Mouse (Mus musculus): Measurements from ENCODE around the gene Plcxd2. TPM values are rescaled to one million over a fixed set of nuclear protein-coding genes. Genes with fewer than 3 reads are reported as not detected.

The Plcxd2 gene
- polyA plus RNA-seq, 1 experiment from 2014 or later: 16.6 TPM

- no peak for ATAC-seq
- Histone ChIP-seq H3K27ac (ENCODE audit: low read depth, low read length) (no peak overlapping the region), H3K4me2 (ENCODE audit: low read length) (no peak overlapping the region), H3K27me3 (replicated peaks; ENCODE audit: control insufficient read depth, insufficient read depth, low read length) (no peaks in the 10 kb centered on the region), H3K9me3 (ENCODE audit: control insufficient read depth, low read length) (no peaks in the 10 kb centered on the region), H3K9ac (ENCODE audit: low read depth, low read length) (no peak overlapping the region), H3K4me1 (ENCODE audit: control insufficient read depth, insufficient read depth, low read depth, low read length) (no peaks in the 10 kb centered on the region), H3K36me3 (ENCODE audit: control insufficient read depth, insufficient read depth, low read length) (no peaks in the 10 kb centered on the region), H3K4me3 (ENCODE audit: low read length) (no peak overlapping the region)
- 53% methylated on average over 5 of the region's 5 CpGs for WGBS
Observed at GRCm38 (mm10) chr16:45952501-45952900, 57.5 kb downstream of the Plcxd2 start.

- Histone ChIP-seq H3K4me2 (ENCODE audit: low read length) (no peak overlapping the region), H3K4me1 (ENCODE audit: control insufficient read depth, insufficient read depth, low read depth, low read length) (no peaks in the 10 kb centered on the region), H3K9ac (ENCODE audit: low read depth, low read length) (no peak overlapping the region), H3K9me3 (ENCODE audit: control insufficient read depth, low read length) (no peaks in the 10 kb centered on the region), H3K4me3 (ENCODE audit: low read length) (no peak overlapping the region), H3K27me3 (replicated peaks; ENCODE audit: control insufficient read depth, insufficient read depth, low read length) (no peaks in the 10 kb centered on the region), H3K27ac (ENCODE audit: low read depth, low read length) (no peak overlapping the region), H3K36me3 (ENCODE audit: control insufficient read depth, insufficient read depth, low read length) (no peaks in the 10 kb centered on the region)
- no peak for ATAC-seq
- 90% methylated on average over 2 of the region's 2 CpGs for WGBS
Observed at GRCm38 (mm10) chr16:45952035-45952434, 58.0 kb downstream of the Plcxd2 start.

GRCm38 (mm10) chr16:45946335-45946734 lies 63.7 kb downstream of the Plcxd2 start:
- H3K4me2 ChIP-seq (ENCODE audit: low read length): no peak overlapping the region
- 94% methylated on average over 2 of the region's 2 CpGs for WGBS
- H3K27ac ChIP-seq (ENCODE audit: low read depth, low read length): no peak overlapping the region
- no peaks in the 10 kb centered on the region for H3K9me3 ChIP-seq (ENCODE audit: control insufficient read depth, low read length)
- no peak for ATAC-seq
- no peaks in the 10 kb centered on the region for H3K36me3 ChIP-seq (ENCODE audit: control insufficient read depth, insufficient read depth, low read length)
- H3K9ac ChIP-seq (ENCODE audit: low read depth, low read length): no peak overlapping the region
- no peaks in the 10 kb centered on the region for H3K27me3 ChIP-seq (replicated peaks; ENCODE audit: control insufficient read depth, insufficient read depth, low read length)
- no peak overlapping the region for H3K4me3 ChIP-seq (ENCODE audit: low read length)
- H3K4me1 ChIP-seq (ENCODE audit: control insufficient read depth, insufficient read depth, low read depth, low read length): no peaks in the 10 kb centered on the region

DNA sequence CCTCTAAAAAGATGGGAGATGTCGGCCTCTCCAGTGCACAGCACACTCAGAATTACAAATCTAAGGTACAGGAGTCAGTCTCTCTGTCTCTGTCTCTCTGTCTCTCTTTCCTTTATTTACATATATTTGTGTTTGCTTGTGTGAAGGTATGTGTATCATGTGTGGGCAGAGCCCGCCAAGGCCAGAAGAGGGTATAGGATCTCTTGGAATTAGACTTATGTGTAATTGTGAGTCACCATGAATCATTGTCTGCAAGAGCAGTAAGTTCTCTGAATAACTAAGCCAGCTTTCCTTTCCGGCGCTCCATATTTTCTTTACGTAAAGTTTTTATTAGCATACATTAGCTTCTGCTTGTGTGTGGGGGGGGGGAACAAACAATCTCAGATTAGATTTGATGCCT lies 64.4 kb downstream of the Plcxd2 start:
- Histone ChIP-seq H3K27ac (ENCODE audit: low read depth, low read length) (no peak overlapping the region), H3K9me3 (ENCODE audit: control insufficient read depth, low read length) (no peaks in the 10 kb centered on the region), H3K4me2 (ENCODE audit: low read length) (no peak overlapping the region), H3K27me3 (replicated peaks; ENCODE audit: control insufficient read depth, insufficient read depth, low read length) (no peaks in the 10 kb centered on the region), H3K9ac (ENCODE audit: low read depth, low read length) (no peak overlapping the region), H3K4me3 (ENCODE audit: low read length) (no peak overlapping the region), H3K36me3 (ENCODE audit: control insufficient read depth, insufficient read depth, low read length) (no peaks in the 10 kb centered on the region), H3K4me1 (ENCODE audit: control insufficient read depth, insufficient read depth, low read depth, low read length) (no peaks in the 10 kb centered on the region)
- ATAC-seq: no peak
- WGBS: 92% methylated on average over 5 of the region's 5 CpGs

GRCm38 (mm10) chr16:45945174-45945631 lies 64.8 kb downstream of the Plcxd2 start:
- 56% methylated on average over 11 of the region's 11 CpGs for WGBS
- no peak overlapping the region for H3K27ac ChIP-seq (ENCODE audit: low read depth, low read length)
- H3K4me3 ChIP-seq (ENCODE audit: low read length): no peak overlapping the region
- no peaks in the 10 kb centered on the region for H3K4me1 ChIP-seq (ENCODE audit: control insufficient read depth, insufficient read depth, low read depth, low read length)
- no peaks in the 10 kb centered on the region for H3K9me3 ChIP-seq (ENCODE audit: control insufficient read depth, low read length)
- no peaks in the 10 kb centered on the region for H3K27me3 ChIP-seq (replicated peaks; ENCODE audit: control insufficient read depth, insufficient read depth, low read length)
- no peak overlapping the region for H3K4me2 ChIP-seq (ENCODE audit: low read length)
- H3K36me3 ChIP-seq (ENCODE audit: control insufficient read depth, insufficient read depth, low read length): no peaks in the 10 kb centered on the region
- H3K9ac ChIP-seq (ENCODE audit: low read depth, low read length): no peak overlapping the region
- ATAC-seq: no peak

DNA sequence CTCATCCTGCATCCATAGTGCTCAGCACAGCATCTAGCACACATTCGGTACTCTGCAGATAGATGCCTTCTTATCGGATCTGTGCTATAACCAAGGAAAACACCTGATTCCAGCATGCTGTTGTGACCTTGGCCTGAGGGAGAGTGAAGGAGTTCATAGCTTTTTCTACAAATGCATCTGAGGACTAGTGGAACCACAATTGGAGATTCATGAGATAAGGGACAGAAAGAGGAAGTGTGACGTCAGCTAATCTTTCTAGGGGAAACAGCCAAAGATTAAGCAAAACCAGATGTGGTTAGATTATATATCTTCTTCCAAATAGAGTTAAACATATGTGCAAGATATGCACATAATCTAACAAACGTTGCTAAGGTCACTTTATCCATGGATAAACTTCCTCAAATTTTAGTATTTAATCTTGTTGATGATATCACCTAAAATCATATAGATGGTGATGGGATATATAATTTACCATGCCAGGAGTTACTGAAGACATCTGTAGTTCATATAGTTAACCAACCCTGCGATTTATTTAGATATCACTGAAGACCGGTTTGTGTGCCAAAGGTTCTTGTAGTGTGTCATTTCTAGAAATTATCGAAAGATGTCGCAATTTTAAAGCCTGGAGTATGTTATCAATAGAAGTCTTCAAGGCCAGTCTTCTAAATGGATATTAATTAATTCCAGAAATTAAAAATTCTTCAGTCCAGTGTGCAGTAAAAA lies 67.7 kb downstream of the Plcxd2 start:
- Histone ChIP-seq H3K9me3 (ENCODE audit: control insufficient read depth, low read length) (no peaks in the 10 kb centered on the region), H3K4me1 (ENCODE audit: control insufficient read depth, insufficient read depth, low read depth, low read length) (no peaks in the 10 kb centered on the region), H3K4me2 (ENCODE audit: low read length) (no peak overlapping the region), H3K27ac (ENCODE audit: low read depth, low read length) (no peak overlapping the region), H3K36me3 (ENCODE audit: control insufficient read depth, insufficient read depth, low read length) (no peaks in the 10 kb centered on the region), H3K4me3 (ENCODE audit: low read length) (no peak overlapping the region), H3K27me3 (replicated peaks; ENCODE audit: control insufficient read depth, insufficient read depth, low read length) (no peaks in the 10 kb centered on the region), H3K9ac (ENCODE audit: low read depth, low read length) (no peak overlapping the region)
- no peak for ATAC-seq
- WGBS: 89% methylated on average over 8 of the region's 8 CpGs

GRCm38 (mm10) chr16:45940701-45941100 lies 69.3 kb downstream of the Plcxd2 start:
- Histone ChIP-seq H3K27me3 (replicated peaks; ENCODE audit: control insufficient read depth, insufficient read depth, low read length) (no peaks in the 10 kb centered on the region), H3K4me1 (ENCODE audit: control insufficient read depth, insufficient read depth, low read depth, low read length) (no peaks in the 10 kb centered on the region; the same call in none of the 2 replicates), H3K27ac (ENCODE audit: low read depth, low read length) (no peak overlapping the region), H3K4me2 (ENCODE audit: low read length) (no peak overlapping the region), H3K9me3 (ENCODE audit: control insufficient read depth, low read length) (no peaks in the 10 kb centered on the region), H3K9ac (ENCODE audit: low read depth, low read length) (no peak overlapping the region), H3K4me3 (ENCODE audit: low read length) (no peak overlapping the region), H3K36me3 (ENCODE audit: control insufficient read depth, insufficient read depth, low read length) (no peaks in the 10 kb centered on the region)
- no peak for ATAC-seq
- 97% methylated on average over 2 of the region's 2 CpGs for WGBS

DNA sequence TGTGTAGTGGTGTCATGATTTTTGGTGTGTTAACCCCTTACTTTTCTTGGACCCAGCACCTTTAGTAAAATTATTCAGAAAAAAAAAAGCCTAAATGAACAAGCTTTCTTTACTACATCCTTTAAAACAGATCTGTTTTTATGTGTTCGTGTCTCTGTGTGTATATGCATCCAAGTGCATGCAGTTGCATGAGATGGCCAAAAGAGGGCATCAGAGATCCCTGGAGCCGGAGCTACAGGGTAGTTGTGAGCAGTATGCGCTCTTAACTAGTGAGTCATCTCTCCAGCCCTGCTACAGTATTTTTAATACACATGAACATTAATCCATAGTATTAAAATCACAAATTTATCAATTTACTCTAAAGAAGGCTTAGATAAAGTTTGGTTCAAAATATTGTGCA lies 70.6 kb downstream of the Plcxd2 start:
- Histone ChIP-seq H3K9ac (ENCODE audit: low read depth, low read length) (no peak overlapping the region), H3K9me3 (ENCODE audit: control insufficient read depth, low read length) (no peaks in the 10 kb centered on the region), H3K27ac (ENCODE audit: low read depth, low read length) (no peak overlapping the region), H3K4me1 (ENCODE audit: control insufficient read depth, insufficient read depth, low read depth, low read length) (no peaks in the 10 kb centered on the region; the same call in none of the 2 replicates), H3K36me3 (ENCODE audit: control insufficient read depth, insufficient read depth, low read length) (no peaks in the 10 kb centered on the region), H3K4me3 (ENCODE audit: low read length) (no peak overlapping the region), H3K4me2 (ENCODE audit: low read length) (no peak overlapping the region), H3K27me3 (replicated peaks; ENCODE audit: control insufficient read depth, insufficient read depth, low read length) (no peaks in the 10 kb centered on the region)
- 96% methylated on average over 3 of the region's 3 CpGs for WGBS
- ATAC-seq: no peak

- H3K9ac ChIP-seq (ENCODE audit: low read depth, low read length): no peak overlapping the region
- no peaks in the 10 kb centered on the region for H3K27me3 ChIP-seq (replicated peaks; ENCODE audit: control insufficient read depth, insufficient read depth, low read length)
- WGBS: 72% methylated on average over 2 of the region's 2 CpGs
- H3K4me2 ChIP-seq (ENCODE audit: low read length): no peak overlapping the region
- H3K4me1 ChIP-seq (ENCODE audit: control insufficient read depth, insufficient read depth, low read depth, low read length): no peaks in the 10 kb centered on the region; the same call in none of the 2 replicates
- no peaks in the 10 kb centered on the region for H3K9me3 ChIP-seq (ENCODE audit: control insufficient read depth, low read length)
- no peak overlapping the region for H3K27ac ChIP-seq (ENCODE audit: low read depth, low read length)
- ATAC-seq: no peak
- H3K36me3 ChIP-seq (ENCODE audit: control insufficient read depth, insufficient read depth, low read length): no peaks in the 10 kb centered on the region
- no peak overlapping the region for H3K4me3 ChIP-seq (ENCODE audit: low read length)
Observed at GRCm38 (mm10) chr16:45937381-45937780, 72.6 kb downstream of the Plcxd2 start.

Measured in hindbrain, embryonic 16.5 days (tissue).